Mouse (Mus musculus): ENCODE data around the gene Zfp697.
A peak's percentile ranks its signal among the peaks of the same experiment; 100 is the strongest.
"Not testable (repeated sequence)": the region's sequence is repeated elsewhere in the genome, so short reads cannot be mapped to it uniquely, and the experiment has no call there.

Zfp697 gene

DNA sequence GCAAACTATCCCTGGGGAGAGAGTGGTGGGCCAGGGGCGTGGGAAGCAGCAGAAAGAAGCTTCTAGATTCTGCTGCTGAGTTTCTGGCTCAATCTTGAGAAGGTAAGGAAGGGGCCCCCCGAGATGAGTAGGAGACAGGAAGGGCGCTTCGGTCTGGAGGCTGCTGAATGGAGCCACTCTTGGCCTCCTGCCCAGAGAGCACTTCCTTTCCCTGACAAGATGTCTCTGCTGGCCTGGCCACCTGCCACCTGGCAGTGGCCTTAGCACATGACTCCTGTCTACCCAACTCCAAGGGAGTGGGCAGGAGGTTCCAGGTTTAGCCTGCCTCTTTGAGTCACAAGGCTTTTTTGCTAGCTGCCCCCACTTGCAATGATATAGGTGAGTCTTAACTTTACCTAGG lies 35.1 kb downstream of the Zfp697 start:
- DNase-seq (ENCODE audit: extremely low read depth, insufficient read length, low spot score), result peak; percentile 68

DNA sequence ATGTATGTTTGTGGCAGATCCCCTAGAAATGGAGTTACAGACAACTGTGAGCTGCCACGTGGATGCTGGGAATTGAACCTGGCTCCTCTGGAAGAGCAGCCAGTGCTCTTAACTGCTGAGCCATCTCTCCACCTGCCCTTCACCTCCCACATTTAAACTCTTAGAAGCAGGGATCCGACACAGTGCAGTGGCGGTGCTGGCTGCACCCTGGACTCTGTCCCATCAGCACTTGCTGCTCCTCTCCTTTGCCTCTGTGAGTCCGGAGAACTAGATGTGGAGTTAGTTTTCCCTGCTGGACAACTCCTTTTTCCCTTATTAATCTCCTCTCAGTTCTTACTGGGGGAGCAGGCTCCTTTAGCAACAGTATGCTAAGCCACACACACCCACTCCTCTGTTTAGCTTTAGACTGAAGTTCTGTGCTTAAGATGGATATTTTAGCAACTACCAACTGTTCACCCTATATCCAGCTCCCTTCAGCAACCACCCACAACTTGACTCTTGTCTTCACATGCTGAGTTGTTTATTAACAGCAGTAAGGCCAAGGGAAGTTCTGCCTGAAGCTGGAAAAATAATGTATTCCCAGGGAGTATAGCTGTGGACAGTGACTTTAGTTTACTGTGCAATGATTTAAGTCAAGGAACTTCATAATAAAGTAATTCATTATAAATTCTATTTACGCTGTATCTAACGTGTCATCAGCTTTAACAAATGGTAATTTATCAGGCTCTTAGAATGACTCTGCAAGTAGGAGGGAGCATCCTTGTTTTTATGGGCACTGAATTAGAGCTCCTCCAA lies 36.9 kb downstream of the Zfp697 start:
- no peak for DNase-seq (ENCODE audit: extremely low read depth, insufficient read length, low spot score)

DNA sequence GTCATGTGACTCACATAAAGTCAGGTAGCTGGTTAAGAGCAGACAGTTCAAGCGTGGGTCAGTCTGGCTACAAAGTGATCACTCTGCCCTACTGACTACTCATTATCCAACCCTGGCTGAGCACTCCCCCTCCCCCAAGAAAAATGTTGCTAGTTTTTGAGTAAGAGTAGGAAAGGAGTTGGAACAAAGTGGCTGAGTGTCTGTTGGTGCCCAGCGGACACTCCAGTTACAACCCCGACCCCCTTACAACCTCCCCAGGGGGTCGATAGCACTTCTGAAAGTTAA lies 37.5 kb downstream of the Zfp697 start:
- DNase-seq (ENCODE audit: extremely low read depth, insufficient read length, low spot score), result no peak

DNA sequence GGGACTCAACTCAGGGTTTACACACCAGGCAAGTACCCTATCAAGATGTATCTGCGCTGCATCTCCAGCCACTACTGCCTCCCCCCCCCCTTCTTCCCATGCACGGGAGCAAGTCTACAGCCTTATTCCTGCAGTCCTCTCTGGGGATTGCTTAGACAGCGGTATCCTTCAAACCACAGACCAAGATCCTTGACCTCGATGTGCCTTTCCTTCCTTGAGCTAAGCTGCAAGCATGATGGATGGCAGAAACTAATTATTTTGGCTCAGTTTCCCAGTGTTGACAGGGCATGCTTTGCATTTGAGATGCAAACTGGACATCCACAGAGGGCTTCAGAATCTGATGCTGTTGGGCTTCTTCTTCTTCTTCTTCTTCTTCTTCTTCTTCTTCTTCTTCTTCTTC lies 40.7 kb downstream of the Zfp697 start:
- no peak for DNase-seq (ENCODE audit: extremely low read depth, insufficient read length, low spot score)

DNA sequence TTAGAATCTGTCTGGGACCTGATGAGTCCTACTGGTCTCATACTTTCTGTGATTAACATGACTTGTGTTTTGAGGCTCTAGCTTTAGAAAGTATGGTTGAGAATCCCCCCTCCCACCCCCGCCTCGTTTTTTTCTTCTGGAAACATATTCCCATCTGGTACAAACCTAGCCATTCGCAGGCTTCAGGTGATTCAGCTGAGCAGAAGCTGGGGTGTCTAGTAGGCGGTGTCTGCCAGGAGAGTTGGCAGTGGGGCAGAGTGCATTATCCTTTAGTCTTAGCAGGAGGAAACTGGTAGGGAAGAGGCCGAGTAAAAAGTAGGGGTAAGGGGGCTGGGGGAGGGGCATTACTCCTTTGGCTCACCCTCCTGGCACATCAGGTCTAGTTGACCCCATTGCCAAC lies 44.5 kb downstream of the Zfp697 start:
- no peak for DNase-seq (ENCODE audit: extremely low read depth, insufficient read length, low spot score)

DNA sequence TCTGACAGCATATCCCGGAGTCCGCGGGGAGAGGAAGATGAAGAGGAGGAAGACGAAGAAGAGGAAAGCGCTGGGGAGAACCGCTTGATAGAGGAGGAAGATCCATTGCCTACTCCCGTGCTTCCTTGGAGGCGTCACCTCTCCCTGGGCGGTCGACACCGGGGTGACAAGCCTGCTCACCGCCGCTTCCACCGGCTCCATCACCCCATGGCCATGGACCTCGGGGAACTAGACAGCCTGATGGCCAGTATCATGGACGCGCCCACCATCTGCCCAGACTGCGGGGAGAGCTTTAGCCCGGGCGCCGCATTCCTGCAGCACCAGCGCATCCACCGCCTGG lies 45.0 kb downstream of the Zfp697 start:
- DNase-seq (ENCODE audit: extremely low read depth, insufficient read length, low spot score), result no peak

DNA sequence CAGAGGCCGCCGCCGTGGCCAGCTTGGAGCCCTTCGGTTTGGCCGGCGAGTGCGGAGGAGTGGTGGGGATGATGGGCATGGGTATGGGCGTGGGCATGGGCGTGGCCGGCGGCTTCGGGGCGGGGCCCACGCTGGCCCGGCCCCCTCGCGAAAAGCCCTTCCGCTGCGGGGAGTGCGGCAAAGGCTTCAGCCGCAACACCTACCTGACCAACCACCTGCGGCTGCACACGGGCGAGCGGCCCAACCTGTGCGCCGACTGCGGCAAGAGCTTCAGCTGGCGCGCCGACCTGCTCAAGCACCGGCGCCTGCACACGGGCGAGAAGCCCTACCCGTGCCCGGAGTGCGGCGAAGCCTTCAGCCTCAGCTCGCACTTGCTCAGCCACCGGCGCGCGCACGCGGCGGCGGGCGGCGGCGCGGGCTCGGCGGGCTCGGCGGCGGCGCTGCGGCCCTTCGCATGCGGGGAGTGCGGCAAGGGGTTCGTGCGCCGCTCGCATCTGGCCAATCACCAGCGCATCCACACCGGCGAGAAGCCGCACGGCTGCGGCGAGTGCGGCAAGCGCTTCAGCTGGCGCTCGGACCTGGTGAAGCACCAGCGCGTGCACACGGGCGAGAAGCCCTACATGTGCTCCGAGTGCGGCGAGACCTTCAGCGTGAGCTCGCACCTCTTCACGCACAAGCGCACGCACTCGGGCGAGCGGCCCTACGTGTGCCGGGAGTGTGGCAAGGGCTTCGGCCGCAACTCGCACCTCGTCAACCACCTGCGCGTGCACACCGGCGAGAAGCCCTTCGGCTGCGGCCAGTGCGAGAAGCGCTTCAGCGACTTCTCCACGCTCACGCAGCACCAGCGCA lies 45.6 kb downstream of the Zfp697 start:
- DNase-seq (ENCODE audit: extremely low read depth, insufficient read length, low spot score), result peak; percentile 42

DNA sequence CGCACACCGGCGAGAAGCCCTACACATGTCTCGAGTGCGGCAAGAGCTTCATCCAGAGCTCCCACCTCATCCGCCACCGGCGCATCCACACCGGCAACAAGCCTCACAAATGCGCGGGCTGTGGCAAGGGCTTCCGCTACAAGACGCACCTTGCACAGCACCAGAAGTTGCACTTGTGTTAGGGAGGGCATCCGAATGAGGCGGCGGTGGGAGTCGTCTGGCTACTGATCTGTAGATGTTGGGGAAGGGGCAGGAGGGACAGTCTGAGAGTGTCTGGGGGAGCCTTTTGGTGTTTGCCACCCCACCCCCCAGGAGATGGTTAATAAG lies 46.2 kb downstream of the Zfp697 start:
- DNase-seq (ENCODE audit: extremely low read depth, insufficient read length, low spot score), result no peak

DNA sequence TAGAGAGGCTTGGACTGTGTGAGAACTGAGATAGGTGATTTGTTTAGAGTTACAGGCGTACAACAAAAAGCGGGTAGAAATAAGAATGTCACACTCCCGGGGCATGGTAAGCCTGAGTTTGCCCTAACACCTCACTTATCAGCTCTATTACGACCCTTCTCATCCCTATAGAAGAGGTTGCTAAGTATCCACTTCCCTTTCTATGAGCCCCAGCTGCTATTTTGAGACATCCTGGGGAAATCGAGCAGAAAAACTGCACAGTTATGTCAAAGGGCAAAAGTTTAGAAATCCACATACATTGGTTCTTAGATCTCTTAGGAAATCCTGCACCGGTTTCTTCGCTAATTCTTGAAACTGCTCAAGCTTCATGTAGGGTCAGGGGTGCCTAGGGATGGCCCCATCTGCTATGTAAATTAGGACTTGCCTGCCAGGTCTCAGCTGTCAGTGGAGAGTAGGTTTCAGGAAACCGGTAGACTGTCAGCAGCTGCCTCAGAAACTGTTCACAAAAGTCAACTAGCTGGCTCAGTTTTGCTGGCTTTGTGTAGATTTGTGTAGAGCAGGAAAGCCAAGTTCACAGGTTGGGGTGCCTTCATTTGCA lies 46.8 kb downstream of the Zfp697 start:
- DNase-seq (ENCODE audit: extremely low read depth, insufficient read length, low spot score), result no peak

DNA sequence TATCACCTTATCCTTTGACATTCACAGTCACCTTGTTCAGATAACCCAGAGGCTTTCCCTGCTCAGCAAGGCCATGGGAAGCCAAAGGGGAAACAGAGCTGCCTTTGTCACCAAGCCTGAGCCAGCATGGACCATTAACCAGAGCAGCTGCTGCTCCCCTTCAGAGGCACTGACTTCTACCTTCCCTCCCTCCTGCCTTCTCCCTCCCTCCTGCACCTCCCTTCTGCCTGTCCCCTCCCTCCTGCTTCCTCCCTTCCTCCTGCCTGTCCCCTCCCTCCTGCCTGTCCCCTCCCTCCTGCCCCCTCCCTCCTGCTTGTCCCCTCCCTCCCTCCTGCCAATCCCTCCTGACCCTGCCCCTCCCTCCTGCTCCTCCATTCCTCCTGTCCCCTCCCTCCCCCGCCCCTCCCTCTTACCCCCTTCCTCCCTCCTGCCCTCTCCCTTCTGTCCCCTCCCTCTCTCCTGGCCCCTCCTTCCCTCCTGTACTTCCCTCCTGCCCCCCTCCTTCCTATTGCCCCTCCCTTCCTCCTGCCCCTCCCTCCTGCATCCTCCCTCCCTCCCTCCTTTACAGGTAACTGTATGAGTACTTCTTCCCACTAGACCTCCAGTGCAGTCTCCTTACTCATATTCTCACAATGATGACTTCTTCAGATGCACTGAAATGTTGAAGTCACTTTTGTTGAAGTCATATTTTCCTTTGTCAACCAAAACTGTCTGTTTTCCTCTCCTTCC lies 52.0 kb downstream of the Zfp697 start:
- no peak for DNase-seq (ENCODE audit: extremely low read depth, insufficient read length, low spot score)

DNA sequence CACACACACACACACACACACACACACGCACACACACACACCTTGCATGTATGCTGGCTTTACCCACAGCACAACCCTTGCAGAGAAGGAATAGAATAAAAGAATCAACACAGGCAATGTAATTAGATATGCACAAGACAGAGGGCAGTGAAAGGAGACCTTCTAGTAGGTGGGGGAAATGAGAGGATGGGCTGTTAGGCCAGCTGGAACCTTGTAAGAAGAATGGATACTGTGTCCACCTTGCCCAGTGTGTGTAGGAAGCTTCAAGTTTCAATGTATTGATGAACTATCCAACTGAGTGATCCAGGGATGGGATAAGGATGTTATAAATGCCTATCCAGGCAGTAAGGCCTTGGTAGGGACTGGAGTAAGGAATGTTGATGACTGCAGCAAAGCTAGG lies 52.8 kb downstream of the Zfp697 start:
- DNase-seq (ENCODE audit: extremely low read depth, insufficient read length, low spot score), result no peak

DNA sequence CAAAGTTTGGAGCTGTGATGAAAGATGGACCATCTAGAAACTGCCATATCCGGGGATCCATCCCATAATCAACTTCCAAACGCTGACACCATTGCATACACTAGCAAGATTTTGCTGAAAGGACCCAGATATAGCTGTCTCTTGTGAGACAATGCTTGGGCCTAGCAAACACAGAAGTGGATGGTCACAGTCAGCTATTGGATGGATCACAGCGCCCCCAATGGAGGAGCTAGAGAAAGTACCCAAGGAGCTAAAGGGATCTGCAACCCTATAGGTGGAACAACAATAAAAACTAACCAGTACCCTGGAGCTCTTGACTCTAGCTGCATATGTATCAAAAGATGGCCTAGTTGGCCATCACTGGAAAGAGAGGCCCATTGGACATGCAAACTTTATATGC lies 60.0 kb downstream of the Zfp697 start:
- not testable (repeated sequence) for DNase-seq (ENCODE audit: extremely low read depth, insufficient read length, low spot score)

DNA sequence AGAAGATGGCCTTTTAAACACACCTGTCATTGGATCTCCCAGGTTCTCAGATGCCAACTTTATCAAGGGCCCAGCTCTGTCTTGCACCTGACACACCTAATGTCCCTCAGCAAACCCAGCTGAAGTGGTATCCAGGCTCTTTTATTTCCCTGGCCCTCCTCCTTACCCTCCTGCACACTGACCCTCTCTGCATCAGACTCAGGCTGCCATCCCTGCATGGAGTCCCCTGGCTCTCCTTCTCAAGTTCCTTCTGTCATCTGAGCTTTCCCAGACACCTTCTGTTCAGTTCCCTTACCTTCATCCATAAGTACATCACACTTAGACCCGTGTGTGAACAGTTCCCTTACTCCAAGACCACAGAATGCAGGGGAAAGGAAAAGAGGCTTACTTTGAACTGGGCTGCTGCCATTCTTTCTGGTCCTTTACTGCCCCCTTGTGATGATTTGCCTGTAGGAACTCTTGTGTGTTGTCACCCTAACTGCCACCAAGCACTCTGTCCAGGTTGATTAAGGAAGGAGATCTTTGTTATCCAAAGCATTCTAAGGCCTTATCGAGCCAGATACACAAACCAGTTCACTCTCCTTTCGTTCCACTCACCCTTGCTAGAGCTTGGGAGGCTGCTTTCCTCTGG lies 61.0 kb downstream of the Zfp697 start:
- DNase-seq (ENCODE audit: extremely low read depth, insufficient read length, low spot score), result not testable (repeated sequence)

DNA sequence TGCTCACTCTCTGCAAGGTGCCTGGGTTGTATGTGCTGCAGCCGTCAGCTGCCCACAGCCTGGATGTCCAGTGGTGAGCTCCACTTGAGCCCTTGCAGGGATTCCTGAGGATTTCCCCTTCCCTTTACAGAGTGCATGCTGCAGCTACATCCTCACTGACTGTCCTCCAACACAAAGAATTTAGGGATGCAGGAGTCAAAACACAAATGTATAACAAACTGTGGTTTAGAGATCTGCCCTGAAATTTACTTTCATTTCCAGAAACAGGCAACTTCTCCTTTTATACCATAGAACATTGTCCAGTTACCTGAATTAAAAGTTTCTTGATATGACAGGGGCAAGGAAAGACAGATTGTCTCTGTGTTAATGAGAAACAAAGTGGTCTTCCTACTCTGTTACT lies 61.7 kb downstream of the Zfp697 start:
- DNase-seq (ENCODE audit: extremely low read depth, insufficient read length, low spot score), result not testable (repeated sequence)

DNA sequence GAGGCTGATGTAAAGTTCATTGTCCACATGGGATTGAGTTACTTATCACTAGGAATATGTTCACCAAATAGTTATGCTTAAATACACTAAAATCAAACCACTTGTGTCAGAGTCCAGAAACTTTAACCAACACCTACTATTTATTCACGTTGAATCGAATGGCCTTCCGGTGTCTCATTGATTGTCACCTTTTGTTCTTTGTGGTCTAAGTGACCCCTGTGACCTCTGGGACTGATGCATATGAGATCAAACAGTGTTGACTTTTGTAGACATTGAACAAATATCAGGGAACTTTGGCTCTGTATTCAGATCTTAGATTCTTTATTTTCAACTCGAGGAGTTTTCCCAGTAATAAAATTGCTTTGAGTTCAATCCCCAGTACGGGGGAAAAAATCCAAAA lies 71.5 kb downstream of the Zfp697 start:
- not testable (repeated sequence) for DNase-seq (ENCODE audit: extremely low read depth, insufficient read length, low spot score)

DNA sequence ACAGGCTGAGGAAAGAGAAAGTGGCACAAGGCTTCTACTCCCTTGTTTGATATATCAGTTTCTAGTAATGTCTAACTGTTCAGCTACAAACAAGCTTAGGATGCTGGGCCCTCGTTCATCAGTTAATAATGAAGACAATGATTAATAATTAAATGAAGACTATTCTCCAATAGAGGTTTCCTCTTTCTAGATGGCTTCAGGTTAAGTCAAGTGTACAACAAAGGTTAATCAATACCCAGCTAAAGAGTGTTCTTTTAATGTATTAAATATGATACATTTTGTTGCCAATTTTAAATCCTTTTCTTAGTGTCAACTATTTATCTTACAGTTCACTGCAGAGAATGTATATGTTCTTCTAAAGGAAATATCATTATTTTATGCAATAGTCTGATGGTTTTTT lies 74.8 kb downstream of the Zfp697 start, which contains the start of gene Gm4450:
Gene Gm4450, minus strand, starts transcription at position 101 of the 400 bp plus-strand sequence.
- DNase-seq (ENCODE audit: extremely low read depth, insufficient read length, low spot score), result not testable (repeated sequence)

DNA sequence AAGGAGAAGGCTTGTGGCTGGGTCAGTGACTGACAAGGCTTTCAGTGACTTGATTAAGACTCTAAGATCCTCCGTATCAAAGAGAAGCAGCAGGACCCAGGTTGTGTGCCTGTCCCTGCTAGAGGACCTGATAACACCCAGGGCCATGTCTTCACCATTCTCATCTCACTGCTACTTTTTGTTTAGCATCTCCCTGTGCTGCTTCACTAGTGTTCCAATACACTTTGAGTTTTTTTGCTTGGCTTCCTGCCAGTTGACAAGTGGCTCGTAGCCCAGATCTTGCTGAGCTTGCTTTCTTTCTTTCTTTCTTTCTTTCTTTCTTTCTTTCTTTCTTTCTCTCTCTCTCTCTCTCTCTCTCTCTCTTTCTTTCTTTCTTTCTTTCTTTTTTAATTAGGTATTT lies 87.1 kb downstream of the Zfp697 start:
- DNase-seq (ENCODE audit: extremely low read depth, insufficient read length, low spot score), result not testable (repeated sequence)

DNA sequence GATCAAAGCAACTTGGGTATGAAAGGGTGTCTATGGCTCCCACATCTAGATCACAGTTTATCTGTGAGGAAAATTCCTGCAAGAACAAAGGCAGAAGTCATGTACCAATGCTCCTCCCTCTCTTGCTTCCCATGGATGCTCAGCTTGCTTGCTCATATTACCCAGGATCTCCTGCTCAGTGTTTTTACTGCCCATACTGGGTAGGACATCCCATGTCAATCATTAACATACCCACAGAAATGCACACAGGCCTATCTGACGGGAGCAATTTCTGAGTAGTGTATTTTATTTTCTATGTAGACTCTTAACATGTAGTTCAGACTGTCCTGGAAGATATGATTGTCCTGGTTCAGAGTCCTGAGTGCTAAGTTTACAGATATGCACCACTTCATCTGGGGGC lies 88.8 kb downstream of the Zfp697 start:
- not testable (repeated sequence) for DNase-seq (ENCODE audit: extremely low read depth, insufficient read length, low spot score)

DNA sequence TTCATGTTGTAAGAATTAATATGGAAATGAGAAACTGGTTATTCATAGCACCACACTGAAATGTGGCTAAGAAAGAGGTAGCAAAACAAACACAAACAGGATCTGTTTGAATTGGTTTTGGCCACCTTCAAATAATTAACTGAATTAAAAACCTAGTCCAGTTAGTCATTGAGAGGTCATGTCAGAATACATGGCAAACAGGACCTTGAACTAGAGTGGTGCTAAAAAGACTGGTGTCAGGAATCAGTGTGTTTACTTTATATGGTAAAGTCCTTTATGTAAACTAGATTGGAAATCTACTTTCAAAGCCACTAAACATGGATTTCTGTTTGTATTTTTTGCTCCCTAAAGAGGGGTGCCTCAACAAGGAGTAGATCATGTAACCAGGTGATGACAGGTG lies 89.2 kb downstream of the Zfp697 start:
- DNase-seq (ENCODE audit: extremely low read depth, insufficient read length, low spot score), result not testable (repeated sequence)

DNA sequence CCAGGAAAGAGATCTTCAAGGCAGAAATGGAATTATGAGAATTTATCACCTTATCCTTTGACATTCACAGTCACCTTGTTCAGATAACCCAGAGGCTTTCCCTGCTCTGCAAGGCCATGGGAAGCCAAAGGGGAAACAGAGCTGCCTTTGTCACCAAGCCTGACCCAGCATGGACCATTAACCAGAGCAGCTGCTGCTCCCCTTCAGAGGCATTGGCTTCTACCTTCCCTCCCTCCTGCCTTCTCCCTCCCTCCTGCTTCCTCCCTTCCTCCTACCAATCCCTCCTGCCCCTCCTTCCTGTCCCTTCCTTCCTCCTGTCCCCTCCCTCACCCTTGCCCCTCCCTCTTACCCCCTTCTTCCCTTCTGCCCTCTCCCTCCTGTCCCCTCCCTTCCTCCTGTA lies 111.9 kb downstream of the Zfp697 start:
- not testable (repeated sequence) for DNase-seq (ENCODE audit: extremely low read depth, insufficient read length, low spot score)

DNA sequence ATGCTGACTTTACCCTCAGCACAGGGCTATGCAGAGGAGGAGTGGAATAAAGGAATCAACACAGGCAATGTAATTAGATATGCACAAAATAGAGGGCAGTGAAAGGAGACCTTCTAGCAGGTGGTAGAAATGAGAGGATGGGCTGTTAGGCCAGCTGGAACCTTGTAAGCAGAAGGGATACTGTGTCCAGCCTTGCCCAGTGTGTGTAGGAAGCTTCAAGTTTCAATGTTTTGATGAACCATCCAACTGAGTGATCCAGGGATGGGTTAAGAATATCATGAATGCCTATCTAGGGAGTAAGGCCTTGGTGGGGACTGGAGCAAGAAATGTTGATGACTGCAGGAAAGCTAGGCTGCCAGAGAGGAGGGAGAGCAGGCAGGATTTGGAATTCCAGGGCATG lies 112.8 kb downstream of the Zfp697 start:
- not testable (repeated sequence) for DNase-seq (ENCODE audit: extremely low read depth, insufficient read length, low spot score)

Data from 3134 (cell line).